Mouse (Mus musculus): ENCODE results near the gene 4930505A04Rik. TPM values are rescaled to one million over a fixed set of nuclear protein-coding genes. Genes with fewer than 3 reads are reported as not detected.
"Not testable (repeated sequence)": the region's sequence is repeated elsewhere in the genome, so short reads cannot be mapped to it uniquely, and the experiment has no call there.

The 4930505A04Rik gene
- total RNA-seq (2021): under 1 TPM; 0.74 to 0.88 TPM
- long read RNA-seq, experiment 1: 0 reads
- long read RNA-seq, experiment 2: 0 reads

- peak; percentile 82 to 89 for DNase-seq (ENCODE audit: low spot score in 2 of 2)
Measured at GRCm38 (mm10) chr11:30471751-30472593, at the start of gene 4930505A04Rik. 4930505A04Rik (minus strand) TSS chr11:30471827.

- no peak for DNase-seq (ENCODE audit: low spot score in 2 of 2)
Measured at GRCm38 (mm10) chr11:30517133-30517532, 45.5 kb upstream of the 4930505A04Rik start.

GRCm38 (mm10) chr11:30508178-30508577, 36.6 kb upstream of the 4930505A04Rik start:
- peak in 1 of 2 experiments; percentile 49 for DNase-seq (ENCODE audit: low spot score in 2 of 2)

- DNase-seq (ENCODE audit: low spot score in 2 of 2): no peak
Measured at GRCm38 (mm10) chr11:30498738-30499355, 27.2 kb upstream of the 4930505A04Rik start.

- no peak for DNase-seq (ENCODE audit: low spot score in 2 of 2)
Measured at GRCm38 (mm10) chr11:30497151-30497550, 25.5 kb upstream of the 4930505A04Rik start.

- no peak for DNase-seq (ENCODE audit: low spot score in 2 of 2)
Measured at GRCm38 (mm10) chr11:30491515-30492260, 20.1 kb upstream of the 4930505A04Rik start.

GRCm38 (mm10) chr11:30488183-30488582, 16.6 kb upstream of the 4930505A04Rik start:
- no peak for DNase-seq (ENCODE audit: low spot score in 2 of 2)

GRCm38 (mm10) chr11:30483286-30483685, 11.7 kb upstream of the 4930505A04Rik start:
- no peak for DNase-seq (ENCODE audit: low spot score in 2 of 2)

GRCm38 (mm10) chr11:30471187-30471586, 440 bp downstream of the 4930505A04Rik start:
- DNase-seq (ENCODE audit: low spot score in 2 of 2): no peak

- DNase-seq (ENCODE audit: low spot score in 2 of 2): no peak
Measured at GRCm38 (mm10) chr11:30454331-30454730, 17.3 kb downstream of the 4930505A04Rik start.

GRCm38 (mm10) chr11:30448126-30448525, 23.5 kb downstream of the 4930505A04Rik start:
- DNase-seq (ENCODE audit: low spot score in 2 of 2): no peak

- no peak for DNase-seq (ENCODE audit: low spot score in 2 of 2)
Measured at GRCm38 (mm10) chr11:30447561-30447960, 24.1 kb downstream of the 4930505A04Rik start.

- DNase-seq (ENCODE audit: low spot score in 2 of 2): not testable (repeated sequence)
Measured at GRCm38 (mm10) chr11:30444192-30444905, 27.3 kb downstream of the 4930505A04Rik start.

- DNase-seq (ENCODE audit: low spot score in 2 of 2): no peak
Measured at GRCm38 (mm10) chr11:30443746-30444145, 27.9 kb downstream of the 4930505A04Rik start.

- DNase-seq (ENCODE audit: low spot score in 2 of 2): no peak
Measured at GRCm38 (mm10) chr11:30433256-30433950, 38.2 kb downstream of the 4930505A04Rik start.

- peak in 1 of 2 experiments; percentile 20 for DNase-seq (ENCODE audit: low spot score in 2 of 2)
Measured at GRCm38 (mm10) chr11:30405581-30405980, 66.0 kb downstream of the 4930505A04Rik start.

- DNase-seq (ENCODE audit: low spot score in 2 of 2): no peak
Measured at GRCm38 (mm10) chr11:30404619-30405200, 66.9 kb downstream of the 4930505A04Rik start.

- DNase-seq (ENCODE audit: low spot score in 2 of 2): no peak
Measured at GRCm38 (mm10) chr11:30394351-30394750, 77.3 kb downstream of the 4930505A04Rik start.

GRCm38 (mm10) chr11:30383076-30383475, 88.6 kb downstream of the 4930505A04Rik start:
- DNase-seq (ENCODE audit: low spot score in 2 of 2): no peak
